Mouse (Mus musculus) large intestine, adult 2 months (tissue): Measurements from ENCODE around the gene Itgb4. TPM values are rescaled to one million over a fixed set of nuclear protein-coding genes. Genes with fewer than 3 reads are reported as not detected.

Experiments
- DNase-seq: peaks from one replicate; pipeline ENCODE4 v3.0.0-alpha.2; 2012; ENCODE audit warnings: low read depth, low spot score
- WGBS: fragments of 180-500 bp; shearing (Covaris S2); methylation state at CpG from one replicate; pipeline ENCODE4 v1.1.7; 2018; 5-methylcytosine and 5-hydroxymethylcytosine counted together
- polyA plus RNA-seq: library from polyadenylated mRNA; depleted of rRNA; stranded (reverse); fragments of >200 nt; gene quantifications from 2 replicates; pipeline ENCODE4 v1.2.3, GENCODE M21; 2012; rRNA removed

Itgb4 gene
- polyA plus RNA-seq, 1 experiment = 40.1 TPM

GRCm38 (mm10) chr11:116045173-116045572 lies 70.7 kb downstream of the Itgb4 start:
- WGBS = 86% methylated on average over 6 of the region's 6 CpGs

GRCm38 (mm10) chr11:116049610-116050009 lies 75.1 kb downstream of the Itgb4 start:
- no peak for DNase-seq
- 75% methylated on average over 2 of the region's 2 CpGs for WGBS

More at GRCm38 (mm10) chr11:116045173-116045572, 70.7 kb downstream of the Itgb4 start:
- DNase-seq = no peak

- no peak for DNase-seq
- WGBS = 82% methylated on average over 4 of the region's 4 CpGs
Observed at GRCm38 (mm10) chr11:116050196-116050595, 75.7 kb downstream of the Itgb4 start.

- no peak for DNase-seq
- 92% methylated on average over 9 of the region's 9 CpGs for WGBS
Observed at GRCm38 (mm10) chr11:116053510-116054229, 79.2 kb downstream of the Itgb4 start.

GRCm38 (mm10) chr11:116055873-116056272 lies 81.4 kb downstream of the Itgb4 start:
- DNase-seq = no peak
- WGBS = 93% methylated on average over 11 of the region's 11 CpGs

- DNase-seq = no peak
- WGBS = 79% methylated on average over 4 of the region's 4 CpGs
Observed at GRCm38 (mm10) chr11:116057237-116057881, 82.8 kb downstream of the Itgb4 start.

Other genes with a start within 250 kb of the Itgb4 start
- 57.9 and 85.8 TPM in 2 replicates for gene Tmem94, start 209.3 kb upstream of the Itgb4 start, polyA plus RNA-seq
- gene Caskin2, start 161.1 kb upstream of the Itgb4 start, polyA plus RNA-seq = 31.3 and 42.0 TPM in 2 replicates
- 31.4 and 31.5 TPM in 2 replicates for gene Tsen54, start 160.0 kb upstream of the Itgb4 start, polyA plus RNA-seq
- 191 and 194 TPM in 2 replicates for gene Llgl2, start 150.7 kb upstream of the Itgb4 start, polyA plus RNA-seq
- 696 and 883 TPM in 2 replicates for gene Myo15b, start 116.3 kb upstream of the Itgb4 start, polyA plus RNA-seq
- 4.9 and 6.3 TPM in 2 replicates for gene Smim5, start 74.7 kb upstream of the Itgb4 start, polyA plus RNA-seq
- gene Smim6, start 62.7 kb upstream of the Itgb4 start, polyA plus RNA-seq = 37.5 and 45.5 TPM in 2 replicates
- 17.3 and 20.7 TPM in 2 replicates for gene Sap30bp, start 41.4 kb upstream of the Itgb4 start, polyA plus RNA-seq
- gene Recql5, start 41.2 kb upstream of the Itgb4 start, polyA plus RNA-seq = 16.0 and 16.5 TPM in 2 replicates
- 26.3 and 32.0 TPM in 2 replicates for gene Galk1, start 38.0 kb downstream of the Itgb4 start, polyA plus RNA-seq
- gene H3f3b, start 53.3 kb downstream of the Itgb4 start, polyA plus RNA-seq = 265 and 273 TPM in 2 replicates
- gene Unk, start 55.6 kb downstream of the Itgb4 start, polyA plus RNA-seq = 18.8 and 26.0 TPM in 2 replicates
- gene Unc13d, start 103.3 kb downstream of the Itgb4 start, polyA plus RNA-seq = 8.0 and 8.6 TPM in 2 replicates
- 166 and 197 TPM in 2 replicates for gene Wbp2, start 112.3 kb downstream of the Itgb4 start, polyA plus RNA-seq
- gene Trim47, start 152.5 kb downstream of the Itgb4 start, polyA plus RNA-seq = 19.1 and 23.7 TPM in 2 replicates
- 11.1 and 16.3 TPM in 2 replicates for gene Trim65, start 156.4 kb downstream of the Itgb4 start, polyA plus RNA-seq
- gene Mrpl38, start 164.2 kb downstream of the Itgb4 start, polyA plus RNA-seq = 55.2 and 61.2 TPM in 2 replicates
- 7.6 and 10.4 TPM in 2 replicates for gene Fbf1, start 193.5 kb downstream of the Itgb4 start, polyA plus RNA-seq
- 52.3 and 55.4 TPM in 2 replicates for gene Ten1, start 224.1 kb downstream of the Itgb4 start, polyA plus RNA-seq
- gene Acox1, start 224.3 kb downstream of the Itgb4 start, polyA plus RNA-seq = 86.6 and 168 TPM in 2 replicates